Mouse (Mus musculus) heart, postnatal 0 days (tissue): ENCODE results near the gene Mkrn3. TPM values are rescaled to one million over a fixed set of nuclear protein-coding genes. Genes with fewer than 3 reads are reported as not detected.
A peak's percentile ranks its signal among the peaks of the same experiment; 100 is the strongest.

Source experiments
- ATAC-seq: fragments of 200-750 bp; cut with Nextera tagmentation; 2 replicates; pipeline ENCODE4 v1.8.0; 2017; ENCODE audit warnings: low read depth, moderate number of reproducible peaks, moderate library complexity; ENCODE audit not compliant: insufficient read depth
- DNase-seq: peaks from one replicate; pipeline ENCODE4 v3.0.0-alpha.2; 2016; ENCODE audit warnings: low spot score
- H3K27ac ChIP-seq: fragments of 300-500 bp; sonication (generic); 2 replicates; pipeline ENCODE4 v1.5.1; 2014; ENCODE audit warnings: low read depth, mild to moderate bottlenecking
- H3K27me3 ChIP-seq: fragments of 300-500 bp; sonication (generic); 2 replicates; pipeline ENCODE4 v1.6.1; 2014; ENCODE audit warnings: low read length, mixed read lengths; ENCODE audit not compliant: control insufficient read depth, insufficient read depth
- H3K36me3 ChIP-seq: fragments of 300-500 bp; sonication (generic); replicated peaks from 2 replicates; pipeline ENCODE4 v1.6.1; 2014; ENCODE audit warnings: low read length, mixed read lengths; ENCODE audit not compliant: control insufficient read depth, insufficient read depth
- H3K4me1 ChIP-seq: fragments of 300-500 bp; sonication (generic); 2 replicates; pipeline ENCODE4 v1.6.1; 2014; ENCODE audit warnings: antibody characterized with exemption; ENCODE audit not compliant: control insufficient read depth, insufficient read depth
- H3K4me2 ChIP-seq: fragments of 300-500 bp; sonication (generic); 2 replicates; pipeline ENCODE4 v1.6.1; 2014; ENCODE audit warnings: low read depth, mild to moderate bottlenecking, low read length, moderate library complexity
- H3K4me3 ChIP-seq: fragments of 300-500 bp; sonication (generic); 2 replicates; pipeline ENCODE4 v1.5.1; 2014; ENCODE audit warnings: low read depth, low read length
- H3K9ac ChIP-seq: fragments of 300-500 bp; sonication (generic); replicated peaks from 2 replicates; pipeline ENCODE4 v1.6.1; 2014; ENCODE audit warnings: low read depth, low read length, mixed read lengths
- H3K9me3 ChIP-seq: fragments of 300-500 bp; sonication (generic); replicated peaks from 2 replicates; pipeline ENCODE4 v1.6.1; 2016; ENCODE audit warnings: low read length; ENCODE audit not compliant: control insufficient read depth
- CTCF ChIP-seq: IDR thresholded peaks from 2 replicates; pipeline ENCODE4 v1.5.1; 2016; ENCODE audit warnings: antibody characterized with exemption, control low read depth, low read depth
- EP300 ChIP-seq: IDR thresholded peaks from 2 replicates; pipeline ENCODE4 v1.6.1; 2016; ENCODE audit warnings: antibody characterized with exemption, low read depth
- WGBS: fragments of 180-500 bp; shearing (Covaris S2); extraction: QIAGEN DNeasy Blood & Tissue Kit; methylation state at CpG from one replicate; pipeline ENCODE4 v1.1.7; 2014; 5-methylcytosine and 5-hydroxymethylcytosine counted together
- polyA plus RNA-seq: library from polyadenylated mRNA; unstranded; fragments of >200 nt; fragmentation: Nextera tagmentation; extraction: Ambion mirVana; gene quantifications from 2 replicates; pipeline ENCODE4 v1.2.1, GENCODE M21; 2015
- total RNA-seq: library from RNA; depleted of rRNA; stranded (reverse); fragments of >200 nt; gene quantifications from 2 replicates; pipeline ENCODE4 v1.2.3, GENCODE M21; 2014; ENCODE audit warnings: low replicate concordance

Gene Mkrn3
- total and polyA plus RNA-seq, 2 experiments from 2014 or later, result 0.88 to 1.4 TPM

DNA sequence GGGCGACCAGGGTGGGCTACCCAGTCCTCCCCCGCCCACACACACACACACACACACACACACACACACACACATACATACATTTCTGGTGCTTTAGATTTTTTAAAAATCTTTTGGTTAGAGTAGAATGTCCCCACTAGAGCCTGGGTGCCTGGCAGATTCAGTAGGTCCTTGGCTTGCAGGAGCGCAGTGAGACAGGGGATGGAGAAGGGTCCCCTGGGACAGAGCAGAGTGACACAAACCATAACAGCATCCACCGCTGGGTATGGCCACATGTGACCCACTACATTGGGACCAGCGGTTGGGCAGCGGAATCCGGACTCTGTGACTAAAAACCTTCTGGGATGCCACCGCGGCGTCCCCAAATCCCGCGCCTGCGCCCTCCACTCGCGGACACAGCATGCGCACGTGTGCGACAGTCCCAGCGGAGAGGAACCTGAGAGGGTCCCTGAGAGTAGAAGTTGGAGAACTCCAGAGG is 13.3 kb downstream of the Mkrn3 start:
- Histone ChIP-seq H3K36me3 (no peaks in the 10 kb centered on the region), H3K27me3 (no peaks in the 10 kb centered on the region), H3K4me1 (no peaks in the 10 kb centered on the region), H3K27ac (no peak overlapping the region), H3K9ac (no peak overlapping the region), H3K4me2 (no peak overlapping the region), H3K4me3 (no peak overlapping the region), H3K9me3 (no peaks in the 10 kb centered on the region)
- DNase-seq (no peak), ATAC-seq (no peak)
- WGBS, result 43% methylated on average over 19 of the region's 19 CpGs
- no peak for TF ChIP-seq CTCF
- no peak for TF ChIP-seq EP300

DNA sequence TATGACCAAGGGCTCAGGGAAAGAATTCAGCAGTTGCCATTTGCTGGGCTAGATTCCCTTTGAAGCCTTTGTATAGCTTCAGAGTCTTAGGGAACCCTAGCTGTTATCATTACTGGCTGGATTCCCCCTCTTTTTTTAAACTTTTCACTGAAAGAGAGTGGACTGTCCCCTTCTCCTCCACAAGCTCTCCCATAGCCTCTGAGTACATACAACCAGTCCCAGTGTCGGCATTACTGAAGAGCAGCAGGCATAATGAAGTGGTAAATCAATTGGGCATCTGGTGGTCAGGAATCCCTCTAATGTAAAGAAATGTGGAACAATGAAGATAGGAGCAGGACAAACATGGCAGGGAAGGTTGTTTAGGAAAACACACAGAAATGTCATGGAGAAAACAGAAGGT is 27.7 kb downstream of the Mkrn3 start:
- Histone ChIP-seq H3K9me3 (no peaks in the 10 kb centered on the region), H3K27me3 (no peaks in the 10 kb centered on the region), H3K9ac (no peak overlapping the region), H3K4me1 (no peaks in the 10 kb centered on the region), H3K27ac (no peak overlapping the region), H3K4me2 (no peak overlapping the region), H3K36me3 (no peaks in the 10 kb centered on the region), H3K4me3 (no peak overlapping the region)
- WGBS, result 47% methylated on average over 1 of the region's 1 CpGs
- no peak for ATAC-seq
- DNase-seq, result no peak
- TF ChIP-seq CTCF (no peak), EP300 (no peak)

DNA sequence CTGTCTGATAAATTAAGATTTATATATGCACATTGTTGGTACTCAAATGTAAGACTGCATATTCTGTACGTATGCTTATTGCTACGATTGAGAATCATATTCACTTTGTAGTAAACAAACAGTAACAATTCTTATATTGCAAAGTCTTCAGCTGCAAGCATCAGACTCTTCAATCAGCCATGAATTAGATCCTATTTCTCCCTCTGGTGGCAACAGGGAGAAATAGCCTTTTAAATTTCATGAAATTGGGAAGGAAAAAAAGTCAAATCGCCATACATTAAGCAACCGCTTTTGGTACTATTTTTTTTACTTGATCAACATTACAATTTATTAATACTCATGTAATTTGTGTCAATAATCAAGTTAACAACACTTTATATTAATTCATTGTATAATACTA is 31.6 kb downstream of the Mkrn3 start:
- 30% methylated on average over 4 of the region's 4 CpGs for WGBS
- H3K4me2 ChIP-seq, result no peak overlapping the region
- H3K4me1 ChIP-seq, result no peaks in the 10 kb centered on the region
- no peaks in the 10 kb centered on the region for H3K27me3 ChIP-seq
- TF ChIP-seq EP300 (no peak), CTCF (peak; percentile 32)
- no peak for ATAC-seq
- no peaks in the 10 kb centered on the region for H3K36me3 ChIP-seq
- no peak overlapping the region for H3K9ac ChIP-seq
- no peaks in the 10 kb centered on the region for H3K9me3 ChIP-seq
- no peak overlapping the region for H3K27ac ChIP-seq
- no peak overlapping the region for H3K4me3 ChIP-seq
- no peak for DNase-seq

DNA sequence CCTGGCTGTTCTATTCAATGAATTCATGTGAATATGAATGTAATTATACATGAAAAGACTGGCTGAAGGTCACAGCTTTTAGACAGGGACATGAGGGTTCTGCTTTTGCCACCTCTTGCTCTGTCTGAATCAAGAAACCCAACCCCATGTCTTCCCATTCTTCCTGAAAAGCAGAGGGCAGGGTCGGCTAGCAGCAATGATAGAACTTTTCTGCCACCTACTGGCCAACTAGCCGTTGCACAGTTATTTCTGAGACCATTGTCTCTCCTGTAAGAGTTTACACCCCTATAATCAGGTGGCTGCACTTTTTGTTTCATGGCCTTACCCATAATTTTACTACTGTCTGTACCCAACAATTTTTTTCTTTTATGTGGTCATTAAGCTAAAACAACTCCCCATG is 37.5 kb downstream of the Mkrn3 start:
- DNase-seq, result no peak
- no peak for ATAC-seq
- 5% methylated on average over 2 of the region's 2 CpGs for WGBS

DNA sequence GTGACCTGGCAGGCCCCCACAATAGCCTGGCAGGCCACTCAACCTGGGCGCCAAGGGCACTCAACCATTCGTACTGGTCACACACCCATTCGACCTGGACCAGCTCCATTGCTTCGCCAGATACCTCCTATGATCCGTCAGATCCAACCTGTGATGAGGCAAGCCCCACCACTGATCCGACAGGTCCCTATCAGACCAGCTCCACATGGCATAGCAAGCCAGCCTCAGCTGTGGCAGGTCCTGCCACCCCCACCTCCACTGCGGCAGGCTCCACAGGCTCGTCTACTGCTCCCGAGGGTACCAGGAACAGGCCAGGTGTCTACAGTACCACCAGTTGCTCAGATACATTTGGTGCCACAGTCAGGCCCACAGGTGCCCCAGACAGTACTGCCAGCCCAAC is 41.4 kb downstream of the Mkrn3 start:
- no peaks in the 10 kb centered on the region for H3K36me3 ChIP-seq
- no peak overlapping the region for H3K4me2 ChIP-seq
- H3K9ac ChIP-seq, result no peak overlapping the region
- H3K27me3 ChIP-seq, result peaks cover 8% of the 10 kb centered on the region; the same call in 1 of the 2 replicates
- no peak overlapping the region for H3K4me3 ChIP-seq
- 84% methylated on average over 9 of the region's 9 CpGs for WGBS
- H3K4me1 ChIP-seq, result no peaks in the 10 kb centered on the region
- H3K27ac ChIP-seq, result no peak overlapping the region
- ATAC-seq (no peak), DNase-seq (no peak)
- TF ChIP-seq CTCF, result no peak
- TF ChIP-seq EP300, result no peak
- H3K9me3 ChIP-seq, result no peaks in the 10 kb centered on the region; the same call in 1 of the 2 replicates

More for the DNA sequence above, 37.5 kb downstream of the Mkrn3 start:
- Histone ChIP-seq H3K27ac (no peak overlapping the region), H3K27me3 (no peaks in the 10 kb centered on the region), H3K4me2 (no peak overlapping the region), H3K9ac (no peak overlapping the region), H3K36me3 (no peaks in the 10 kb centered on the region), H3K4me1 (no peaks in the 10 kb centered on the region), H3K9me3 (no peaks in the 10 kb centered on the region; the same call in 1 of the 2 replicates), H3K4me3 (no peak overlapping the region)
- TF ChIP-seq EP300, result no peak
- peak; percentile 64 for TF ChIP-seq CTCF

DNA sequence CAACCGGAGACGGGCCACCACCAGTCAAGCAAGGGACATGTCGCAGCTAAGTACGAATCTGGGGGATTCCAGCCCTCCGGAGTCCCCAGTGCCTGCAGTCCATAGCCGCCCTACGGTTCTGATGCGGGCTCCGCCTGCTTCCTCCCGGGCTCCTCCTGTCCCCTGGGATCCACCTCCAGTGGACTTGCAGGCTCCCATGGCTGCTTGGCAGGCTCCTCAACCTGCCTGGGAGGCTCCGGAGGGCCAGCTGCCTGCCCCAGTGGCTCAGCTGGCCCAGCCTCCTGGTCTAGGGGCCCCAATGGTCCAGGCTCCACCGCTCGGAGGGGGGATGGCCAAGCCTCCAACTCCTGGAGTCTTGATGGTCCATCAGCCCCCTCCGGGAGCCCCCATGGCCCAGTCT is 42.6 kb downstream of the Mkrn3 start:
- DNase-seq, result no peak
- H3K4me3 ChIP-seq, result peak overlapping the region; percentile 36
- WGBS, result 29% methylated on average over 14 of the region's 14 CpGs
- H3K4me2 ChIP-seq, result peak overlapping the region; percentile 47
- no peak for TF ChIP-seq EP300
- TF ChIP-seq CTCF, result no peak
- no peak overlapping the region for H3K9ac ChIP-seq
- no peaks in the 10 kb centered on the region for H3K4me1 ChIP-seq
- ATAC-seq, result 0 out of 2 replicates have a peak, but pooled peaks have one; percentile 27
- no peaks in the 10 kb centered on the region for H3K36me3 ChIP-seq
- H3K27ac ChIP-seq, result no peak overlapping the region
- H3K9me3 ChIP-seq, result no peaks in the 10 kb centered on the region; the same call in 1 of the 2 replicates
- peaks cover 8% of the 10 kb centered on the region; the same call in 1 of the 2 replicates for H3K27me3 ChIP-seq
